In the genomic region with DNA sequence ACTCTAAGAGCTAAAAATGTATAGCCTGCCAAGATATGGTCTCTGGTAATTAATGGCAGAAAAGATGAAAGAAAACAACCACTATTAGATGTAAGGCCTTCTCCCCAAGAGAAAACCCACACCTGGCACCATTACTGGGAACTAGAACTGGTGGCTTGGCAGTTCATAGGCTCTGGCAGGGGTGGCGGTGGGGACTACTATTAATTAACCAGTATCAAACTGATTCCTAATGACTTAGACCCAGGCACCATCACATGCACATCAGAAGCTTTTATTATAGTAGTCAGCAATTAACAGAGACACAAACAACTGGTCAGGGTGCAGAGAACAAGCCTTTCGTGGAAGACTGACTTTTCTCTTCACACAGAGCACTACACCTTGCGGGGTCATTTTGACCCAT, we compare ENCODE assay signal across 31 mouse cellular contexts.
DNase-seq lines count a peak whose midpoint lies in the region; ATAC-seq and TF ChIP-seq lines count a peak whose summit lies in the region.
"Had no signal": no experiment of that assay in that cellular context is flagged by ENCODE, and none has a peak within 500 bp of the region (broad histone marks: within the 10 kb centered on the region; RNA-seq: fewer than 3 reads in every experiment).

No protein-coding gene starts in this region.

- intact Hi-C loops in heart, postnatal 10 days (cut with DNase I) = no loop called here

- H3K4me3 ChIP-seq in forebrain, embryonic 12.5 days (replicated peaks) = no peak overlapping the region
- no peak overlapping the region for H3K4me3 ChIP-seq in forebrain, embryonic 10.5 days
- no peak overlapping the region for H3K4me3 ChIP-seq in hindbrain, embryonic 14.5 days (replicated peaks; ENCODE audit: low read length)
- no peak overlapping the region for H3K4me3 ChIP-seq in hindbrain, embryonic 10.5 days
- H3K4me3 ChIP-seq in neural tube, embryonic 13.5 days = no peak overlapping the region
- no peak overlapping the region for H3K4me3 ChIP-seq in neural tube, embryonic 15.5 days (replicated peaks)
- H3K4me3 ChIP-seq in thymus, adult 2 months (ENCODE audit: control insufficient read depth, insufficient read depth, low read length) = no peak overlapping the region
- H3K4me3 ChIP-seq: embryonic facial prominence, embryonic 10.5 days; embryonic facial prominence, embryonic 15.5 days; gastrocnemius, adult 2 months; heart, adult 2 months; heart, embryonic 13.5 days; hindbrain, embryonic 15.5 days had no signal

- H3K27me3 ChIP-seq in forebrain, embryonic 12.5 days = no peaks in the 10 kb centered on the region
- no peaks in the 10 kb centered on the region for H3K27me3 ChIP-seq in forebrain, embryonic 10.5 days (ENCODE audit: poor library complexity, severe bottlenecking)
- H3K27me3 ChIP-seq in hindbrain, embryonic 14.5 days (ENCODE audit: control insufficient read depth, insufficient read depth, low read length) = no peaks in the 10 kb centered on the region
- H3K27me3 ChIP-seq in hindbrain, embryonic 10.5 days (ENCODE audit: insufficient read depth, poor library complexity, severe bottlenecking) = no peaks in the 10 kb centered on the region
- no peaks in the 10 kb centered on the region for H3K27me3 ChIP-seq in neural tube, embryonic 13.5 days
- no peaks in the 10 kb centered on the region for H3K27me3 ChIP-seq in neural tube, embryonic 15.5 days (replicated peaks)
- H3K27me3 ChIP-seq in thymus, adult 2 months (ENCODE audit: control insufficient read depth, insufficient read depth, low read length) = no peaks in the 10 kb centered on the region
- H3K27me3 ChIP-seq: CH12.LX; embryonic facial prominence, embryonic 15.5 days; heart, embryonic 13.5 days; hindbrain, embryonic 15.5 days had no signal

- H3K9me3 ChIP-seq in forebrain, embryonic 12.5 days = no peaks in the 10 kb centered on the region
- H3K9me3 ChIP-seq in forebrain, embryonic 10.5 days = no peaks in the 10 kb centered on the region
- H3K9me3 ChIP-seq in hindbrain, embryonic 14.5 days (ENCODE audit: control insufficient read depth, low read length) = no peaks in the 10 kb centered on the region
- H3K9me3 ChIP-seq in hindbrain, embryonic 10.5 days = no peaks in the 10 kb centered on the region
- H3K9me3 ChIP-seq in neural tube, embryonic 13.5 days = no peaks in the 10 kb centered on the region
- H3K9me3 ChIP-seq in neural tube, embryonic 15.5 days (replicated peaks) = no peaks in the 10 kb centered on the region
- H3K9me3 ChIP-seq: embryonic facial prominence, embryonic 10.5 days; embryonic facial prominence, embryonic 15.5 days; heart, embryonic 13.5 days; hindbrain, embryonic 15.5 days had no signal

- 0 out of 2 replicates have a peak overlapping the region, but pooled peaks have one; percentile 13 for H3K27ac ChIP-seq in forebrain, embryonic 12.5 days
- H3K27ac ChIP-seq in forebrain, embryonic 10.5 days = no peak overlapping the region
- 0 out of 2 replicates have a peak overlapping the region, but pooled peaks have one; percentile 43 for H3K27ac ChIP-seq in hindbrain, embryonic 14.5 days
- H3K27ac ChIP-seq in hindbrain, embryonic 10.5 days = no peak overlapping the region
- H3K27ac ChIP-seq in neural tube, embryonic 13.5 days (replicated peaks) = no peak overlapping the region
- no peak overlapping the region for H3K27ac ChIP-seq in neural tube, embryonic 15.5 days (replicated peaks)
- H3K27ac ChIP-seq in thymus, adult 2 months (ENCODE audit: control insufficient read depth, insufficient read depth, low read length) = no peak overlapping the region
- H3K27ac ChIP-seq: embryonic facial prominence, embryonic 10.5 days; embryonic facial prominence, embryonic 15.5 days; gastrocnemius, adult 2 months; heart, adult 2 months; heart, embryonic 13.5 days; hindbrain, embryonic 15.5 days; liver, embryonic 14.5 days; macrophage; stomach, postnatal 0 days had no signal

- H3K9ac ChIP-seq in forebrain, embryonic 12.5 days = no peak overlapping the region
- H3K9ac ChIP-seq in hindbrain, embryonic 14.5 days = no peak overlapping the region
- no peak overlapping the region for H3K9ac ChIP-seq in neural tube, embryonic 13.5 days
- H3K9ac ChIP-seq in neural tube, embryonic 15.5 days (replicated peaks) = no peak overlapping the region
- H3K9ac ChIP-seq: embryonic facial prominence, embryonic 15.5 days; heart, embryonic 13.5 days; hindbrain, embryonic 15.5 days; liver, embryonic 14.5 days had no signal

- TF ChIP-seq CTCF in thymus, adult 2 months (IDR thresholded peaks at IDR 0.05; ENCODE audit: borderline replicate concordance, control insufficient read depth, extremely low read depth, insufficient read depth, low read length, poor library complexity) = no peak

- DNase-seq in forebrain, embryonic 10.5 days (ENCODE audit: extremely low spot score, low spot score) = no peak
- no peak for DNase-seq in hindbrain, embryonic 14.5 days (ENCODE audit: low spot score)
- no peak for DNase-seq in hindbrain, embryonic 10.5 days (ENCODE audit: low spot score)
- no peak for DNase-seq in heart, postnatal 10 days
- DNase-seq in thymus, adult 2 months = no peak
- DNase-seq: adrenal gland, adult 2 months; adrenal gland, postnatal 36 days; cerebellum, adult 2 months; cerebellum, postnatal 25 days; gastrocnemius, adult 2 months; heart, adult 2 months; heart, postnatal 14 days; kidney, postnatal 14 days; liver; lung, adult 2 months; lung, postnatal 10 days; right cerebral cortex, postnatal 4 days; thymus, adult 18-20 months; thymus, postnatal 36 days had no signal

- no peak overlapping the region for H3K4me2 ChIP-seq in forebrain, embryonic 12.5 days
- no peak overlapping the region for H3K4me2 ChIP-seq in hindbrain, embryonic 14.5 days (replicated peaks)
- no peak overlapping the region for H3K4me2 ChIP-seq in neural tube, embryonic 13.5 days
- no peak overlapping the region for H3K4me2 ChIP-seq in neural tube, embryonic 15.5 days
- H3K4me2 ChIP-seq: embryonic facial prominence, embryonic 15.5 days; heart, embryonic 13.5 days; hindbrain, embryonic 15.5 days had no signal

- 64% methylated on average over 3 of the region's 3 CpGs for WGBS in forebrain, embryonic 12.5 days
- 89% methylated on average over 3 of the region's 3 CpGs for WGBS in forebrain, embryonic 10.5 days
- WGBS in hindbrain, embryonic 14.5 days = 66% methylated on average over 3 of the region's 3 CpGs
- 92% methylated on average over 3 of the region's 3 CpGs for WGBS in hindbrain, embryonic 10.5 days
- WGBS in neural tube, embryonic 13.5 days = 74% methylated on average over 3 of the region's 3 CpGs
- WGBS in neural tube, embryonic 15.5 days = 63% methylated on average over 3 of the region's 3 CpGs
- WGBS in thymus, adult 2 months = 96% methylated on average over 3 of the region's 3 CpGs

- H3K36me3 ChIP-seq in forebrain, embryonic 12.5 days (replicated peaks) = no peaks in the 10 kb centered on the region
- H3K36me3 ChIP-seq in forebrain, embryonic 10.5 days (replicated peaks) = no peaks in the 10 kb centered on the region
- H3K36me3 ChIP-seq in hindbrain, embryonic 14.5 days (replicated peaks; ENCODE audit: control insufficient read depth, insufficient read depth) = no peaks in the 10 kb centered on the region
- H3K36me3 ChIP-seq in hindbrain, embryonic 10.5 days = no peaks in the 10 kb centered on the region
- H3K36me3 ChIP-seq in neural tube, embryonic 13.5 days = no peaks in the 10 kb centered on the region
- H3K36me3 ChIP-seq in neural tube, embryonic 15.5 days = no peaks in the 10 kb centered on the region
- H3K36me3 ChIP-seq in thymus, adult 2 months (ENCODE audit: control insufficient read depth, insufficient read depth, low read length) = no peaks in the 10 kb centered on the region
- H3K36me3 ChIP-seq: embryonic facial prominence, embryonic 10.5 days; embryonic facial prominence, embryonic 15.5 days; heart, embryonic 13.5 days; hindbrain, embryonic 15.5 days had no signal

- peaks cover 12% of the 10 kb centered on the region; the same call in 1 of the 2 replicates for H3K4me1 ChIP-seq in forebrain, embryonic 12.5 days
- no peaks in the 10 kb centered on the region for H3K4me1 ChIP-seq in forebrain, embryonic 10.5 days
- no peaks in the 10 kb centered on the region for H3K4me1 ChIP-seq in hindbrain, embryonic 14.5 days (replicated peaks; ENCODE audit: control insufficient read depth, insufficient read depth, low read length)
- H3K4me1 ChIP-seq in hindbrain, embryonic 10.5 days (replicated peaks) = 0 out of 2 replicates have a peak, but pooled peaks cover 6% of the 10 kb centered on the region
- 0 out of 2 replicates have a peak, but pooled peaks cover 8% of the 10 kb centered on the region for H3K4me1 ChIP-seq in neural tube, embryonic 13.5 days (replicated peaks)
- H3K4me1 ChIP-seq in neural tube, embryonic 15.5 days = no peaks in the 10 kb centered on the region
- no peaks in the 10 kb centered on the region for H3K4me1 ChIP-seq in thymus, adult 2 months (replicated peaks; ENCODE audit: control insufficient read depth, insufficient read depth, low read length)
- H3K4me1 ChIP-seq: embryonic facial prominence, embryonic 10.5 days; embryonic facial prominence, embryonic 15.5 days; heart, embryonic 13.5 days had no signal

- TF ChIP-seq POLR2A in thymus, adult 2 months (IDR thresholded peaks at IDR 0.05; ENCODE audit: control insufficient read depth, extremely low read depth, insufficient read depth, low read length, poor library complexity) = no peak

- no peak for ATAC-seq in forebrain, embryonic 12.5 days (ENCODE audit: low FRiP score)
- ATAC-seq in hindbrain, embryonic 14.5 days (ENCODE audit: low FRiP score) = peak; percentile 14; the same call in 1 of the 2 replicates
- peak; percentile 23; the same call in 1 of the 2 replicates for ATAC-seq in neural tube, embryonic 13.5 days (ENCODE audit: low read depth)
- ATAC-seq in neural tube, embryonic 15.5 days (ENCODE audit: low FRiP score) = no peak
- ATAC-seq: activated CD4-positive, CD25-positive, alpha-beta regulatory T cell, adult 4 months had no signal

Comparison
In these comparisons a context has a peak if more than half of its experiments do, and no peak if none do; other contexts are left out.
1. ATAC-seq: peak in hindbrain, embryonic 14.5 days (single experiment) and neural tube, embryonic 13.5 days (single experiment); none in forebrain, embryonic 12.5 days (single experiment) and neural tube, embryonic 15.5 days (single experiment).
2. H3K27ac ChIP-seq: peak in forebrain, embryonic 12.5 days (single experiment) and hindbrain, embryonic 14.5 days (single experiment); none in forebrain, embryonic 10.5 days (single experiment), hindbrain, embryonic 10.5 days (single experiment), neural tube, embryonic 13.5 days (single experiment), neural tube, embryonic 15.5 days (single experiment) and thymus, adult 2 months (single experiment).